Mouse (Mus musculus): Measurements from ENCODE around the gene Krt23. TPM values are rescaled to one million over a fixed set of nuclear protein-coding genes. Genes with fewer than 3 reads are reported as not detected.

The Krt23 gene
- polyA plus RNA-seq, 1 experiment from 2014 or later = not detected

DNA sequence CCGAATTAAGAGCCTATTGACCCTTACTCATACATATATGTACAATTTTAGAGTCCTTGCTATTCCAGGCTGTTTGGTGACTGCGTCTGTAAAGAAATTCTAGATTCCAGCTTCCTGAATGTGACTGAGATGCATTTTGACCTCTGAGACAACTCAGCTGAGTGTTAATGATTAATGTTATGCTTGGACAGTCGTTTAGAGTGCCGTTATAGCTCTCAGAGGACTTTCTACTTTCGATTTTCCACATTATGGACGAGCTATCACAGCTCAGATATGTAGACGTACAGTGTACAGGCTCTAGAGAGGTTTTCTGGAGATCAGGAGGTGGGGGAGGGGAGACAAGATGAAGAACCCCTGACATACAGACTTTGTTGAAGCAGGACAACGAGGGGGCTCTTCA, 51.7 kb downstream of the Krt23 start:
- no peaks in the 10 kb centered on the region for H3K36me3 ChIP-seq
- no peaks in the 10 kb centered on the region for H3K9me3 ChIP-seq
- H3K4me1 ChIP-seq = no peaks in the 10 kb centered on the region
- H3K9ac ChIP-seq = no peak overlapping the region
- no peak overlapping the region for H3K27ac ChIP-seq
- H3K27me3 ChIP-seq (replicated peaks) = no peaks in the 10 kb centered on the region
- no peak overlapping the region for H3K4me2 ChIP-seq (replicated peaks)
- WGBS = 74% methylated on average over 8 of the region's 8 CpGs
- ATAC-seq (ENCODE audit: low FRiP score, low read depth) = no peak
- no peak overlapping the region for H3K4me3 ChIP-seq

DNA sequence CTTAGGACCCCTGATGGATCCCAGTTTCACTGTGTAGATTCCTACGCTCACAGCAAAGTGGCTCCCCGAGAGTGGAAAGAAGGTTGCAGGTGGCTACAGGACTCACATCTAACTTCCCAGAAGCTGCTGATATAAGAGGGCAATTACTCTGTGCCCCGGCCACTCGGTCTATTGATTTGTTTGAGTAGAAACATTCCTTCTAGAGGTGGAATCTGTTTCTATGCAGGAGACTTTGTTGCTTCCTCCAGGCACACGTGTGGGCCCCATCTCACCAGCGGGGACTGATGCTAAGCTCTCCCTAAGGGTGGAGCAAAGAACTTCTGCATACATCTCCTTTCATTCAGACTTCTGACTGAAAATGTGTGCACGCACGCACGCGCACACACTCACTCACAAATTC, 53.5 kb downstream of the Krt23 start:
- no peaks in the 10 kb centered on the region for H3K36me3 ChIP-seq
- H3K4me2 ChIP-seq (replicated peaks) = no peak overlapping the region
- WGBS = 76% methylated on average over 10 of the region's 10 CpGs
- ATAC-seq (ENCODE audit: low FRiP score, low read depth) = no peak
- H3K27ac ChIP-seq = no peak overlapping the region
- H3K4me1 ChIP-seq = no peaks in the 10 kb centered on the region
- no peaks in the 10 kb centered on the region for H3K9me3 ChIP-seq
- H3K4me3 ChIP-seq = no peak overlapping the region
- no peaks in the 10 kb centered on the region for H3K27me3 ChIP-seq (replicated peaks)
- H3K9ac ChIP-seq = no peak overlapping the region

- Histone ChIP-seq H3K4me3 (no peak within 1 kb of the TSS), H3K4me2 (replicated peaks) (no peak within 1 kb of the TSS), H3K9me3 (no peaks in the 10 kb centered on the region), H3K4me1 (no peaks in the 10 kb centered on the region), H3K9ac (no peak within 1 kb of the TSS), H3K27me3 (replicated peaks) (no peaks in the 10 kb centered on the region), H3K27ac (no peak within 1 kb of the TSS), H3K36me3 (no peaks in the 10 kb centered on the region)
- 63% methylated on average over 10 of the region's 10 CpGs for WGBS
- ATAC-seq (ENCODE audit: low FRiP score, low read depth) = no peak
Observed at GRCm38 (mm10) chr11:99437972-99438371, 55.0 kb downstream of the Krt23 start, which contains the start of gene Krt20. Gene Krt20 (minus strand): TSS chr11:99438150.

- Histone ChIP-seq H3K4me3 (no peak overlapping the region), H3K9ac (no peak overlapping the region), H3K27me3 (replicated peaks) (no peaks in the 10 kb centered on the region), H3K4me1 (no peaks in the 10 kb centered on the region), H3K36me3 (no peaks in the 10 kb centered on the region), H3K27ac (no peak overlapping the region), H3K4me2 (replicated peaks) (no peak overlapping the region), H3K9me3 (no peaks in the 10 kb centered on the region)
- no peak for ATAC-seq (ENCODE audit: low FRiP score, low read depth)
- 78% methylated on average over 4 of the region's 4 CpGs for WGBS
Observed at GRCm38 (mm10) chr11:99436625-99437024, 56.3 kb downstream of the Krt23 start.

DNA sequence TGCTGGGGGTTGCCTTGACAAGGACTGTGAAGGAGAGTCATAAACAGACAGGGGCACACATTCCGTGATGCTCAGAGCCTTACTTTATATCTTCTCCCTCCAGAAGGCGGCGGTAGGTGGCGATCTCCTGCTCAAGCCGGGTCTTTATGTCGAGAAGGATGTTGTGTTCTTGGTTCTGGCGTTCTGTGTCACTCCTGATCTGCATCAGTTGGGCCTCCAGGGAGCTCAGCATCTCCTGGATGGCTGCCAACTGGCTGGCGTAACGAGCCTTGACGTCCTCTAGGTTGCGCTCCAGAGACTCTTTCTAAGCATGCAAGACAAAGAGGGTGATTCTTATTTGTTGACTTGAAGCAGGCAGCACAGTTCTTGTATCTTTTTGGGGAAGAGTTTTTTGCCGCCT, 62.3 kb downstream of the Krt23 start:
- H3K9ac ChIP-seq = no peak overlapping the region
- WGBS = 50% methylated on average over 12 of the region's 12 CpGs
- no peak overlapping the region for H3K27ac ChIP-seq
- ATAC-seq (ENCODE audit: low FRiP score, low read depth) = no peak
- no peaks in the 10 kb centered on the region for H3K4me1 ChIP-seq
- no peaks in the 10 kb centered on the region for H3K9me3 ChIP-seq
- no peak overlapping the region for H3K4me3 ChIP-seq
- H3K36me3 ChIP-seq = no peaks in the 10 kb centered on the region
- H3K4me2 ChIP-seq (replicated peaks) = no peak overlapping the region
- no peaks in the 10 kb centered on the region for H3K27me3 ChIP-seq (replicated peaks)

Other genes with a start within 250 kb of the Krt23 start
- 1.5 and 2.0 TPM in 2 replicates for gene Krt222, start 249.1 kb downstream of the Krt23 start, polyA plus RNA-seq (2016; fragmentation: Nextera tagmentation; extraction: Ambion mirVana)
- 0.18 and 0.47 TPM in 2 replicates for gene Krt24, start 207.9 kb downstream of the Krt23 start, polyA plus RNA-seq (2016; fragmentation: Nextera tagmentation; extraction: Ambion mirVana)
- 0.13 TPM in 1 of 2 replicates, not detected in the other for gene Krt25, start 170.2 kb downstream of the Krt23 start, polyA plus RNA-seq (2016; fragmentation: Nextera tagmentation; extraction: Ambion mirVana)
- gene Krt26, start 155.2 kb downstream of the Krt23 start, polyA plus RNA-seq (2016; fragmentation: Nextera tagmentation; extraction: Ambion mirVana) = 0.23 TPM in 1 of 2 replicates, not detected in the other
- gene Krt27, start 142.0 kb downstream of the Krt23 start, polyA plus RNA-seq (2016; fragmentation: Nextera tagmentation; extraction: Ambion mirVana) = not detected in 2 replicates
- 0.30 and 0.40 TPM in 2 replicates for gene Krt28, start 118.2 kb downstream of the Krt23 start, polyA plus RNA-seq (2016; fragmentation: Nextera tagmentation; extraction: Ambion mirVana)
- gene Krt10, start 103.8 kb downstream of the Krt23 start, polyA plus RNA-seq (2016; fragmentation: Nextera tagmentation; extraction: Ambion mirVana) = 32.2 and 36.1 TPM in 2 replicates
- gene Krt12, start 70.9 kb downstream of the Krt23 start, polyA plus RNA-seq (2016; fragmentation: Nextera tagmentation; extraction: Ambion mirVana) = not detected in 2 replicates
- gene Krt20, start 55.0 kb downstream of the Krt23 start, polyA plus RNA-seq (2016; fragmentation: Nextera tagmentation; extraction: Ambion mirVana) = 0.20 and 0.38 TPM in 2 replicates
- not detected in 2 replicates for gene Krt39, start 28.2 kb upstream of the Krt23 start, polyA plus RNA-seq (2016; fragmentation: Nextera tagmentation; extraction: Ambion mirVana)
- not detected in 2 replicates for gene Krt40, start 50.0 kb upstream of the Krt23 start, polyA plus RNA-seq (2016; fragmentation: Nextera tagmentation; extraction: Ambion mirVana)
- gene Krtap3-3, start 57.7 kb upstream of the Krt23 start, polyA plus RNA-seq (2016; fragmentation: Nextera tagmentation; extraction: Ambion mirVana) = not detected in 2 replicates
- not detected in 2 replicates for gene Krtap3-2, start 63.7 kb upstream of the Krt23 start, polyA plus RNA-seq (2016; fragmentation: Nextera tagmentation; extraction: Ambion mirVana)
- not detected in 2 replicates for gene Gm11939, start 66.3 kb upstream of the Krt23 start, polyA plus RNA-seq (2016; fragmentation: Nextera tagmentation; extraction: Ambion mirVana)
- not detected in 2 replicates for gene Krtap3-1, start 73.5 kb upstream of the Krt23 start, polyA plus RNA-seq (2016; fragmentation: Nextera tagmentation; extraction: Ambion mirVana)
- gene Krtap1-5, start 87.9 kb upstream of the Krt23 start, polyA plus RNA-seq (2016; fragmentation: Nextera tagmentation; extraction: Ambion mirVana) = not detected in 2 replicates
- gene Krtap1-4, start 90.5 kb upstream of the Krt23 start, polyA plus RNA-seq (2016; fragmentation: Nextera tagmentation; extraction: Ambion mirVana) = not detected in 2 replicates
- not detected in 2 replicates for gene Krtap1-3, start 98.2 kb upstream of the Krt23 start, polyA plus RNA-seq (2016; fragmentation: Nextera tagmentation; extraction: Ambion mirVana)
- gene Krtap9-3, start 105.0 kb upstream of the Krt23 start, polyA plus RNA-seq (2016; fragmentation: Nextera tagmentation; extraction: Ambion mirVana) = not detected in 2 replicates
- gene Gm11938, start 110.2 kb upstream of the Krt23 start, polyA plus RNA-seq (2016; fragmentation: Nextera tagmentation; extraction: Ambion mirVana) = not detected in 2 replicates
- gene Gm11937, start 117.1 kb upstream of the Krt23 start, polyA plus RNA-seq (2016; fragmentation: Nextera tagmentation; extraction: Ambion mirVana) = not detected in 2 replicates
- not detected in 2 replicates for gene Krtap2-4, start 121.7 kb upstream of the Krt23 start, polyA plus RNA-seq (2016; fragmentation: Nextera tagmentation; extraction: Ambion mirVana)
- gene Gm11562, start 127.3 kb upstream of the Krt23 start, polyA plus RNA-seq (2016; fragmentation: Nextera tagmentation; extraction: Ambion mirVana) = not detected in 2 replicates
- not detected in 2 replicates for gene Krtap4-1, start 135.1 kb upstream of the Krt23 start, polyA plus RNA-seq (2016; fragmentation: Nextera tagmentation; extraction: Ambion mirVana)
- gene Krtap4-2, start 141.9 kb upstream of the Krt23 start, polyA plus RNA-seq (2016; fragmentation: Nextera tagmentation; extraction: Ambion mirVana) = not detected in 2 replicates
- not detected in 2 replicates for gene Krtap4-7, start 151.0 kb upstream of the Krt23 start, polyA plus RNA-seq (2016; fragmentation: Nextera tagmentation; extraction: Ambion mirVana)
- not detected in 2 replicates for gene Gm11555, start 157.1 kb upstream of the Krt23 start, polyA plus RNA-seq (2016; fragmentation: Nextera tagmentation; extraction: Ambion mirVana)
- gene Gm11563, start 165.8 kb upstream of the Krt23 start, polyA plus RNA-seq (2016; fragmentation: Nextera tagmentation; extraction: Ambion mirVana) = not detected in 2 replicates
- gene Krtap4-6, start 172.8 kb upstream of the Krt23 start, polyA plus RNA-seq (2016; fragmentation: Nextera tagmentation; extraction: Ambion mirVana) = not detected in 2 replicates
- not detected in 2 replicates for gene Gm14190, start 197.6 kb upstream of the Krt23 start, polyA plus RNA-seq (2016; fragmentation: Nextera tagmentation; extraction: Ambion mirVana)
- gene Gm14180, start 241.2 kb upstream of the Krt23 start, polyA plus RNA-seq (2016; fragmentation: Nextera tagmentation; extraction: Ambion mirVana) = not detected in 2 replicates

Data from neural tube, embryonic 12.5 days (tissue).